Mouse (Mus musculus): ENCODE data around the gene Lrwd1. TPM values are rescaled to one million over a fixed set of nuclear protein-coding genes. Genes with fewer than 3 reads are reported as not detected.
A peak's percentile ranks its signal among the peaks of the same experiment; 100 is the strongest.
"Not testable (repeated sequence)": the region's sequence is repeated elsewhere in the genome, so short reads cannot be mapped to it uniquely, and the experiment has no call there.

The Lrwd1 gene
- total RNA-seq, 2 experiments from 2014 or later: 15.7 to 16.9 TPM

DNA sequence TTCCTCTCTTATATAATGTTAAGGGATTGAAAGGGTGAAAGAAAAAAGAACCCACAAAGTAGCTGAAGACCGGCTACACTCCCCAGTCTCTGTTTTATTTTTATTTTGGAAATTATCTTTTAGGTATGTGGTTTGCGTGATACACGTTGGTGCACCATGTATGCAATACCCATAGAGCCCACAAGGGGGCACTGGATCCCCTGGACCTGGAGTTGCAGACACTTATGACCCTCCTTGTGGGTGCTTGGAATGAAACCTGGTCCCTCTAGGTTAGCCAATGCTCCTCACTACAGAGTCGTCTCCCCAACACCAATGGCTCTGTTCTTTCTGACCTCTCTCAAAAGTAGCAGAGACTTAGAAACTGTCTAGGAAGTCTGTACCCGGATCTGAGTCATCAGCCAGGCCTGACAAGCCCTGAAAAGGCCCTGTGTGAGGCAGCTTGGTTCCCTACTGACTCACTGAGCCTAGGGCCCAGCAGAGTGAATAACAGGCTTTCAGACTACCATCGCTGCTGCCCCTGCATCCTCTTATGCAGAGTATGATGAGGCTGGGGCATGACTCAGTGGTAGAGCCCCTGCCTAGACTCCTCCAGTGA, 7.4 kb upstream of the Lrwd1 start:
- no peak for DNase-seq (ENCODE audit: low spot score in 2 of 2)
- H3K4me3 ChIP-seq: no peak overlapping the region
- no peak overlapping the region for H3K27ac ChIP-seq
- TF ChIP-seq CTCF (conservative IDR thresholded peaks at IDR 0.05): peak; percentile 69

DNA sequence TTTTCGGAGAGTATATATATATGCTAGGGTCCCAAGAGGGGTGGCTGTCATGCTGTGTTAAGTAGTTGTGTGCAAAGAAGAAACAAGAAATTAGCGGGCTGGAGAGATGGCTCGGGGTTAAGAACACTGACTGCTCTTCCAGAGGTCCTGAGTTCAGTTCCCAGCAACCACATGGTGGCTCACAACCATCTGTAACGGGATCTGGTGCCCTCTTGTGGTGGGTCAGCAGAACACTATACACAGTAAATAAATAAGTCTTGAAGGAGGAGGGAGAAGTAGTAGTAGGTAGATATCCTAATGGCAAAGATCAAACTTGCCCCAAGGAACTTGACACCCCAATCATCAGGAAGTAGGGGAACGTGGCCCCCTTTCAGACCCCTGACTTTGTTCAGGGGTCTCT, 6.9 kb upstream of the Lrwd1 start:
- DNase-seq (ENCODE audit: low spot score in 2 of 2): no peak
- Histone ChIP-seq H3K4me3 (no peak overlapping the region), H3K27ac (no peak overlapping the region)
- TF ChIP-seq CTCF (conservative IDR thresholded peaks at IDR 0.05): no peak

- DNase-seq (ENCODE audit: low spot score in 2 of 2): no peak
- no peak for TF ChIP-seq CTCF (conservative IDR thresholded peaks at IDR 0.05)
- Histone ChIP-seq H3K4me3 (no peak overlapping the region), H3K27ac (no peak overlapping the region)
Observed at GRCm38 (mm10) chr5:136140057-136140482, 4.2 kb upstream of the Lrwd1 start.

DNA sequence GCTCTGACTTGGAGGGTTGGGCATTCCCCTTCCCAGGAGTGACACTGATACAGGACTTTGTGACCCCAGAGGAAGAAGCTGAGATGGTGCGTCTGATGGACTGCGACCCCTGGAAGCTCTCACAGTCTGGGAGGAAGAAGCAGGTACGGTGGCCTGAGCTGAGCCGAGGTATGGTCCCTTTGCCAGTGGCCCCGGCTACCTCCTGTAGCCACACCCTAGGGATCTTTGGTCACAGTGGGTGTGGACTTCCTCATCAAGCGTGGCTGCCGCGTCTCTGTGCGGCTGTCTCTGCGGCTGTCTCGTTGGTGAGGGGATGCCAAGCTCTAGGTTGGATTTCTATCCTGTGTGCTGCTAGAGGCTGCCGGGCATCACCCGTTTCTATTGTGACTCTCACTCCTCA, 3.5 kb upstream of the Lrwd1 start:
- H3K27ac ChIP-seq: no peak overlapping the region
- no peak for TF ChIP-seq CTCF (conservative IDR thresholded peaks at IDR 0.05)
- H3K4me3 ChIP-seq: no peak overlapping the region
- no peak for DNase-seq (ENCODE audit: low spot score in 2 of 2)

- TF ChIP-seq CTCF (conservative IDR thresholded peaks at IDR 0.05): peak; percentile 81
- peak; percentile 30 to 44 for DNase-seq (ENCODE audit: low spot score in 2 of 2)
- H3K27ac ChIP-seq: no peak overlapping the region
- H3K4me3 ChIP-seq: no peak overlapping the region
Observed at GRCm38 (mm10) chr5:136137658-136138274, 1.9 kb upstream of the Lrwd1 start.

DNA sequence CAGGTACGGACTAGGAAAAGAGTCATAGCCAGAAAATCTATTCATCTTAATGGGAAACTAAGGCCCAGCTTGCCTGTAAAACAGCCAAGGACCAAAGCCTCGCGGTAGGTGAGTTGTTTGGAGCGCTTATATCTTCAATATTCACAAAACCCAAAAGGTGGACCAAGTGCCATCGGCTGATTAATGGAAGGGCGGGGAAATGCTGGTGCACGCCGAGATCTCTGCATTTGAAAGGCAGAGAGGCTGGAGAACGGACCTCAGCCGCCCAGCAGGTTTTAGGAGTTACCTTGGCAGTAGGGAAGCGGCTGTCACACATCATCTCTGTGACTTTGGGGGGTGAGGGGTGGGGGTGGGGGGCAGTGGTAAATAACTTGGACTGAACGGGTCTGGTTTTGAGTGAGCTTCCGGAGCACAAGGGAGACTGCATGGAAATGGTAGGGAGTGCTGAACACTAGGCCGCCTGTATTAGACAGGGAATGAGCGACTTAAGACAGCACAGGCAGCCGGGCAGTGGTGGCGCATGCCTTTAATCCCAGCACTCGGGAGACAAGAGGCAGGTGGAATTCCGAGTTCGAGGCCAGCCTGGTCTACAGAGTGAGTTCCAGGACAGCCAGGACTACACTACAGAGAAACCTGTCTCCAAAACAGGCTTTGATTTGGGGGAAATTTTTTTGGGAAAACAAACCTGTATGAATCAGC, 567 bp upstream of the Lrwd1 start:
- peak overlapping the region; percentile 81 for H3K27ac ChIP-seq
- no peak for TF ChIP-seq CTCF (conservative IDR thresholded peaks at IDR 0.05)
- no peak for DNase-seq (ENCODE audit: low spot score in 2 of 2)
- H3K4me3 ChIP-seq: peak overlapping the region; percentile 73

DNA sequence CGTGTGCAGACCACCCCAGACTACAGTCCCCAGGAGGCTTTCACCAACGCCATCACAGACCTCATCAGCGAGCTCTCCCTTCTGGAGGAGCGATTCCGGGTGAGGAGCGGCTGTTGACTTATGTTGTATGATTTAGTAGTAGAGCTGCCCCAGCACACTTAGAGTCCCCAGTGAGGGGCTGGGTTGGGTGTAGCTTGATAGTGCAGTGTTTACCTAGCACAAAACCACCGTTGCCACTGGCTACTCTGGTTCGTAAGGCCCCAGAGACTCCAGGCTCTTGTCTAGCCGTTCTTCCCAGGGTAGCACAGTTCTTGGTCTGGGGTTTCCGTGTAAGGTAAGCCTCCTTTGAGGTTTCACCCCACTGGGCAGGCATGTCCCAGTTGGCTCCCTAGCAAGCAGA, 13.7 kb downstream of the Lrwd1 start:
- no peak overlapping the region for H3K27ac ChIP-seq

DNA sequence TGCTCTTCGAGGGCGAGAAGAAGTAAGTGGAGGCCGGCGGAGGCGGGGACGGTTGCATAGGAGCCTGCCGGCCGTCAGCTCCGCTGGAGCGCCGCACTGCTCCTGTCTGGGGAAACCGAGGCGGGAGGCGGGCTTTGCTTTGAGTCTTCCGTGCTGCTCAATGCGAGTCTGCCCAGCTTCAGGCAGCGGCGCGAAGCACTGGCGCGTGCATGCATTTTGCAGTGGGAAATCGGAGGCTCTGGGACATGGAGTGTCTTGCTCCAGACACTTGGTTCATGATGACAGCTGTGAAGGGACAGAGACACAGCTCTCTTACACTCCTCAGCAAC, 19.1 kb downstream of the Lrwd1 start:
- Histone ChIP-seq H3K4me3 (peak overlapping the region; percentile 94), H3K27ac (peak overlapping the region; percentile 93)
- TF ChIP-seq CTCF (conservative IDR thresholded peaks at IDR 0.05): no peak
- no peak for DNase-seq (ENCODE audit: low spot score in 2 of 2)

More for the DNA sequence above, 13.7 kb downstream of the Lrwd1 start:
- no peak for DNase-seq (ENCODE audit: low spot score in 2 of 2)
- no peak for TF ChIP-seq CTCF (conservative IDR thresholded peaks at IDR 0.05)
- no peak overlapping the region for H3K4me3 ChIP-seq

- Histone ChIP-seq H3K27ac (peak within 1 kb of the TSS; percentile 93), H3K4me3 (peak within 1 kb of the TSS; percentile 94)
- TF ChIP-seq CTCF (conservative IDR thresholded peaks at IDR 0.05): peak; percentile 99; the same call in 1 of the 2 replicates
- peak; percentile 96 to 99 for DNase-seq (ENCODE audit: low spot score in 2 of 2)
Observed at GRCm38 (mm10) chr5:136115891-136116783, 19.7 kb downstream of the Lrwd1 start, which contains the start of gene Polr2j. Gene Polr2j (plus strand): TSS chr5:136116631.

DNA sequence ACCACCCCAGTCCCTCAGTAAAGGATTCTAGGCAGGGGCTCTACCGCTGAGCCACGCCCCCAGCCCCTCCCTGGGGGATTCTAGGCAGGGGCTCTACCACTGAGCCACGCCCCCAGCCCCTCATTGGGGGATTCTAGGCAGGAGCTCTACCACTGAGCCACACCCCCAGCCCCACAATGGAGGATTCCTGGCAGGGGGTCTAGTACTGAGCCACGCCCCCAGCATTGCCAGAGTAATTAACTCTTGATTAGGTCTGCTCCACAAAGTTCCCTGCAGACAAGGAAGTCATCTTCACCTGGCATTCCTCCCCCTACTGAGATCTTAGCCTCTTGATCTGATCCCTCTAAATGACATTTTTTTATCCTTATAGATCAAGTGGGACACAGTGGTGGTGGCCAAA, 22.3 kb downstream of the Lrwd1 start:
- not testable (repeated sequence) for DNase-seq (ENCODE audit: low spot score in 2 of 2); H3K4me3 ChIP-seq

DNA sequence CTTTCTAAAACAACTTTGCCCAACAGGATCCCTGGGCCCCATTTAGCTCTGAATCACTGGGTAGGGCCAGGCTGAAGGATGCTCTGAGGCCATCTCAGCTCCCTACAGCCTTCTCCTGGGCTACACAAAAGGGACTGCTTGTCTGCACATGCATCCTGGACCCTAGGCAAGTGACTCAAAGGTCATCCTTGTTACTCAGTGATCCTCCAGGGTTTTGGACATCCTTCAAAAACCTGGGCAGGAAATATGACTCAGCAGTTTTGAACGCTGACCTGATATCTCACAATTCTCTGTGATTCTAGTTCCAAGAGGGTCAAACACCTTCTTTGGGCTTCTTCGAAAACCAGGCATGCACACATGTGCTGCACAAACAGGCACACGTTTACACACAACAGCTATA, 26.8 kb downstream of the Lrwd1 start:
- Histone ChIP-seq H3K27ac (no peak overlapping the region), H3K4me3 (no peak overlapping the region)
- DNase-seq (ENCODE audit: low spot score in 2 of 2): no peak
- TF ChIP-seq CTCF (conservative IDR thresholded peaks at IDR 0.05): no peak

More for the DNA sequence above, 22.3 kb downstream of the Lrwd1 start:
- not testable (repeated sequence) for H3K27ac ChIP-seq

GRCm38 (mm10) chr5:136108486-136108885, 27.4 kb downstream of the Lrwd1 start:
- no peak overlapping the region for H3K4me3 ChIP-seq
- no peak overlapping the region for H3K27ac ChIP-seq
- no peak for DNase-seq (ENCODE audit: low spot score in 2 of 2)
- TF ChIP-seq CTCF (conservative IDR thresholded peaks at IDR 0.05): no peak

- TF ChIP-seq CTCF (conservative IDR thresholded peaks at IDR 0.05): peak; percentile 64
- no peak for DNase-seq (ENCODE audit: low spot score in 2 of 2)
- Histone ChIP-seq H3K27ac (no peak overlapping the region), H3K4me3 (no peak overlapping the region)
Observed at GRCm38 (mm10) chr5:136104511-136104910, 31.4 kb downstream of the Lrwd1 start.

Data from layer of hippocampus, adult 2 months (tissue).